Mouse (Mus musculus) right cerebral cortex, postnatal 10 days (tissue): ENCODE results near the gene Myb.
A peak's percentile ranks its signal among the peaks of the same experiment; 100 is the strongest.
"Not testable (repeated sequence)": the region's sequence is repeated elsewhere in the genome, so short reads cannot be mapped to it uniquely, and the experiment has no call there.

Experiments used
- DNase-seq, 2 experiments: peaks; one replicate each; pipeline ENCODE4 v3.0.0; 2021; ENCODE audit warnings: low spot score in 2 of 2

Myb gene

GRCm38 (mm10) chr10:21168466-21168865 lies 7.7 kb upstream of the Myb start:
- DNase-seq = no peak

- DNase-seq = peak in 1 of 2 experiments; percentile 7
Measured at GRCm38 (mm10) chr10:21167842-21168241, 7.1 kb upstream of the Myb start.

- no peak for DNase-seq
Measured at GRCm38 (mm10) chr10:21167165-21167564, 6.4 kb upstream of the Myb start.

- no peak for DNase-seq
Measured at GRCm38 (mm10) chr10:21165411-21165810, 4.6 kb upstream of the Myb start.

- no peak for DNase-seq
Measured at GRCm38 (mm10) chr10:21162124-21162523, 1.3 kb upstream of the Myb start.

- DNase-seq = peak in 1 of 2 experiments; percentile 28
Measured at GRCm38 (mm10) chr10:21161359-21162094, 743 bp upstream of the Myb start.

GRCm38 (mm10) chr10:21159697-21160394 lies 938 bp downstream of the Myb start:
- DNase-seq = peak; percentile 43 to 46

GRCm38 (mm10) chr10:21158918-21159443 lies 1.8 kb downstream of the Myb start:
- DNase-seq = no peak

GRCm38 (mm10) chr10:21158111-21158917 lies 2.5 kb downstream of the Myb start:
- peak; percentile 37 to 60 for DNase-seq

- DNase-seq = no peak
Measured at GRCm38 (mm10) chr10:21156953-21157499, 3.8 kb downstream of the Myb start.

- DNase-seq = no peak
Measured at GRCm38 (mm10) chr10:21156416-21156815, 4.4 kb downstream of the Myb start.

- no peak for DNase-seq
Measured at GRCm38 (mm10) chr10:21154927-21155326, 5.9 kb downstream of the Myb start.

GRCm38 (mm10) chr10:21153433-21153832 lies 7.4 kb downstream of the Myb start:
- no peak for DNase-seq

- DNase-seq = no peak
Measured at GRCm38 (mm10) chr10:21152812-21153211, 8.0 kb downstream of the Myb start.

- DNase-seq = no peak
Measured at GRCm38 (mm10) chr10:21151320-21151719, 9.5 kb downstream of the Myb start.

GRCm38 (mm10) chr10:21149945-21150344 lies 10.8 kb downstream of the Myb start:
- DNase-seq = not testable (repeated sequence)

GRCm38 (mm10) chr10:21146719-21147118 lies 14.1 kb downstream of the Myb start:
- no peak for DNase-seq

GRCm38 (mm10) chr10:21146263-21146662 lies 14.5 kb downstream of the Myb start:
- DNase-seq = no peak

- DNase-seq = peak; percentile 86 to 88
Measured at GRCm38 (mm10) chr10:21144627-21145504, 15.9 kb downstream of the Myb start.

- no peak for DNase-seq
Measured at GRCm38 (mm10) chr10:21135297-21135696, 25.5 kb downstream of the Myb start.
